Mouse (Mus musculus): ENCODE data around the gene Akap8.

DNA sequence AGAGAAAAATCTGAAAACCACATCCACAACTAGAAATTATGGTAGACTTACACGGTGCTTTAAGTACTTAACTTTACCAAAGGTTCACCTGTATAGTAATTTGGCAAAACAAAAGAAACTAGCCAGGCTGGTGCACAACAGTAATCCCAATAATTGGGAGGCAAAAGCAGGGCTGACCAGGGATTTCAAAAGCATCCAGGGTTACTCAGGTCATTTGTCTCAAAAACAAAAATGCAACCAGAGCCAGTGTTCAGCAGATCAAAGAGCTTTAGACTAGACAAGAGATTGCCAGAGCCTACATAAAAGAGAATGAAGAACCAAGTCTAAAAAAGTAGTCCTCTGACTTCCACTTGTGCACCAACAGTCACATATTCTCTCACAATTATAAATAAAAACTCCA is 43.8 kb downstream of the Akap8 start:
- TF ChIP-seq POLR2A (IDR thresholded peaks at IDR 0.05; ENCODE audit: insufficient read depth, low read depth, low read length) = no peak
- no peak for TF ChIP-seq CTCF (IDR thresholded peaks at IDR 0.05; ENCODE audit: insufficient read depth, low read depth, low read length)
